Mouse (Mus musculus): ENCODE measurements at regions not wholly inside any gene's neighbourhood (a gene's known extent, or its start where the extent isn't known, plus 50 kb on each side); places are given as distances from the start of the nearest gene placed in this dataset.

GRCm38 (mm10) chr2:30693206-30694035 lies 98.6 kb downstream of the Cstad start:
- peak overlapping the region; percentile 51 for H3K9ac ChIP-seq (replicated peaks)
- ATAC-seq (ENCODE audit: low FRiP score): peak; percentile 88
- no peaks in the 10 kb centered on the region for H3K9me3 ChIP-seq (replicated peaks)
- H3K36me3 ChIP-seq: no peaks in the 10 kb centered on the region
- peaks cover 54% of the 10 kb centered on the region for H3K4me1 ChIP-seq
- WGBS: under 1% methylated on average over 37 of the region's 41 CpGs
- peak overlapping the region; percentile 61 for H3K4me2 ChIP-seq
- no peaks in the 10 kb centered on the region for H3K27me3 ChIP-seq (replicated peaks)
- peak overlapping the region; percentile 33 for H3K4me3 ChIP-seq (replicated peaks)
- H3K27ac ChIP-seq (replicated peaks): peak overlapping the region; percentile 99

DNA sequence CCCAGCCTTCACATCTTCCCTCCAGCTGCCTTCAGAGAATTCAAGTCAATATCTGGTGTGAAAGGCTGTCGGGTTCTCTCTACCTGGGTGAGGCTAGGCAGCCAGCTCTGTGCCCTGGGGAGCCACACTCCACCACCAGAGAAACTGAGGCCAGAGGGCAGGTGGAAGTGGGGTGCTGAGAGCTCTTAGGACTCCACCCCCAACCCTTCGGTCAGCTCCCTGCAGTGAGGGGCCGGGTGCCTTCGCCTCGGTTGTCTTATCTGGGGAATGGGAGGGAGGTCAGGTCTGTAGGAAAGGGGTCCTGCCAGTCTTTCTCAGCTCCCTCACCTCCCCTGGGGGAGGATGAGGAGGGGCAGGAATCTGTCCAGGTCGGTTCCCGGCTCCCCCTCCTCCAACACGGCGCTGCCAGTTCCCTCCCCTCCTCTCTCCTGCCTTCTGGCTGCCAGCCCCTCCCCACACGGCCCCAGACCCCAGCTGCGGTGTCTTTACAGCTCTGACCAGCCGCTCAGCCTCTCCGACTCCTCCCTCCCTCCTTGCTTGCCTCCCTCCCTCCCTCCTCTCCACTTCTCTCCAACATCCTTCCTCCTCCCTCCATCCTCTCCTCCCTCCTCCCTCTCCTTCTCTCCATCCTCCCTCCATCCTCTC lies 97.8 kb downstream of the Cstad start:
- 3% methylated on average over 13 of the region's 13 CpGs for WGBS
- H3K4me1 ChIP-seq: peaks cover 55% of the 10 kb centered on the region
- H3K27me3 ChIP-seq (replicated peaks): no peaks in the 10 kb centered on the region
- H3K36me3 ChIP-seq: no peaks in the 10 kb centered on the region
- no peaks in the 10 kb centered on the region for H3K9me3 ChIP-seq (replicated peaks)
- peak overlapping the region; percentile 20; the same call in 1 of the 2 replicates for H3K9ac ChIP-seq (replicated peaks)
- H3K4me3 ChIP-seq (replicated peaks): no peak overlapping the region; the same call in 1 of the 2 replicates
- H3K4me2 ChIP-seq: peak overlapping the region; percentile 61
- peak overlapping the region; percentile 99 for H3K27ac ChIP-seq (replicated peaks)
- peak; percentile 86 for ATAC-seq (ENCODE audit: low FRiP score)

DNA sequence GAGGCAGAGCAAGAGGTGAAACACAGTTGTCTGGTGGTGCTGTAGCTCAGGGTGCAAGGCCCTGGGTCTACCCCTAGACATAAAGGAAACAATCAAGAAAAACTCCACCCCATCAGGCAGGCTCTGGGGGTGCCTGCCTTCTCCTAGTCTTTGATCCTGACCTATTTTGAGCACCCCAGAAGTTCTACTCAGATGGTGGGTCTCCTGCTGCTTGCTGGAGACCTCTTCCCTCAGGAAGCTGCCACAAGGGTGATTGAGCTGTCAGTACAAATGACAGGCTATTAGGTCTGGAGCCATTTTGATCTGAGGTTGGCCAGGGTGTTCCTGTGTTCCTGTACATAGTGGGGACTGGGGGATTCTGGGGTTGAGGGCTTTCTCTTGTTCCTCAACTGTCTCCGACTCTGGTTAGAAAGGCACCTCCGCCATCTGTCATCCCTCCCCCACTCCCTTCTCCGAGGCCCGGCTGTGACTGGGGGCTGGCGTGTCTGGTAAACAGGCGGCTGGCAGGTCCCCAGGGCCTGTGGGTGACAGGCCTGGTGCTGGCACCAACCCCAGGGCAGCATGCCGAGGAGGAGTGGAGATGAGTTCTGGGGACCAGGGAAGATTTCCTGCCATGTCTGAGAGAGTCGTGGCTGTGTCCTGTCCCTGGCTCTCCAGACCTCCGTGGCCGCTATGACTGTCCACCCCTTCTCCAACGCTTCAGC lies 97.2 kb downstream of the Cstad start:
- peak; percentile 34; the same call in 1 of the 2 replicates for ATAC-seq (ENCODE audit: low FRiP score)
- Histone ChIP-seq H3K4me3 (replicated peaks) (no peak overlapping the region), H3K9me3 (replicated peaks) (no peaks in the 10 kb centered on the region), H3K27me3 (replicated peaks) (no peaks in the 10 kb centered on the region), H3K4me2 (peak overlapping the region; percentile 61), H3K4me1 (peaks cover 58% of the 10 kb centered on the region), H3K9ac (replicated peaks) (peak overlapping the region; percentile 20; the same call in 1 of the 2 replicates), H3K36me3 (no peaks in the 10 kb centered on the region), H3K27ac (replicated peaks) (peak overlapping the region; percentile 99)
- 8% methylated on average over 11 of the region's 11 CpGs for WGBS

DNA sequence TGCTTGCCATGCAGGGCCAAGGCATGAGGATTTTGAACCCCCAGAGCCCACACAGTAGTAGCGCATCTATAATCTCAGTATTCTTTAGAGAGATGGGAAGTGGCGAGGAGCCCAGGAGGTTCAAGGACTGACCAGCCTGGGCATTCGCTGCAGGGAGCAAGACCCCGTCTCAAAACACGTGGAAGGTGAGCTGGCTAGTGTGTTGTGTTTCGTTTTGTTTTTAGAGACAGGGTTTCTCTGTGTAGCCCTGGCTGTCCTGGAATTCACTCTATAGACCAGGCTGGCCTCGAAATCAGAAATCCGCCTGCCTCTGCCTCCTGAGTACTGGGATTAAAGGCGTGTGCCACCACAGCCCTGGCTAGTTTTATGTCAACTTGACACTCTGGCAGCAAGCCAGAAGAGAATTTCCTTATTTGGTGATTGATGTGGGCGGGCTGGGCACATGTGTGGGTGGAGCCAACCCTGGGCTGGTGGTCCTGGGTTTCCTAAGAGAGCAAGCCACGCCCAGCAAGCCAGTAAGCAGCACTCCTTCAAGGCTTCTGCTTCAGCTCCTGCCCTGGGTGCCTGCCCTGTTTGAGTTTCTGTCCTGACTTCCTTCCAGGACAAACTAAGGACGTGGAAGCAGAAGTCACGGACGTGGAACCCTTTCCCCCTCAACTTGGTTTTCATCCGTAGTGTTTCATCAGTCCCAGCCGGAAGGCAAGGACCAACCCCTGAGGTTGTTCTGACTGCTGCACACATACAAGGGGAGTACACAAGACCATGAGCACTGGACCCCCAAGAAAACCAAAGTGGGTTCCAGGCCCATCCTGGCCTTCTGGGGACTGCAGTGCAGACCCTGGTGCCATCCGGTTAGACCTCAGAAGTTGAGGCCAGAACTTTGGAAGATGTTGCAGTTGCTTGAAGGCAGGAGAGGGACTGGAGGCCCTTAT lies 96.4 kb downstream of the Cstad start:
- Histone ChIP-seq H3K9ac (replicated peaks) (no peak overlapping the region), H3K27ac (replicated peaks) (peak overlapping the region; percentile 99), H3K9me3 (replicated peaks) (no peaks in the 10 kb centered on the region), H3K36me3 (no peaks in the 10 kb centered on the region), H3K4me3 (replicated peaks) (no peak overlapping the region), H3K4me2 (no peak overlapping the region), H3K4me1 (peaks cover 64% of the 10 kb centered on the region), H3K27me3 (replicated peaks) (no peaks in the 10 kb centered on the region)
- WGBS: 88% methylated on average over 17 of the region's 17 CpGs
- no peak for ATAC-seq (ENCODE audit: low FRiP score)

GRCm38 (mm10) chr2:30690307-30690706 lies 95.5 kb downstream of the Cstad start:
- H3K9me3 ChIP-seq (replicated peaks): no peaks in the 10 kb centered on the region
- no peak overlapping the region for H3K4me3 ChIP-seq (replicated peaks)
- WGBS: 79% methylated on average over 11 of the region's 11 CpGs
- H3K4me1 ChIP-seq: peaks cover 65% of the 10 kb centered on the region
- no peak for ATAC-seq (ENCODE audit: low FRiP score)
- H3K36me3 ChIP-seq: no peaks in the 10 kb centered on the region
- no peak overlapping the region for H3K9ac ChIP-seq (replicated peaks)
- H3K4me2 ChIP-seq: no peak overlapping the region
- H3K27ac ChIP-seq (replicated peaks): peak overlapping the region; percentile 99
- H3K27me3 ChIP-seq (replicated peaks): no peaks in the 10 kb centered on the region

DNA sequence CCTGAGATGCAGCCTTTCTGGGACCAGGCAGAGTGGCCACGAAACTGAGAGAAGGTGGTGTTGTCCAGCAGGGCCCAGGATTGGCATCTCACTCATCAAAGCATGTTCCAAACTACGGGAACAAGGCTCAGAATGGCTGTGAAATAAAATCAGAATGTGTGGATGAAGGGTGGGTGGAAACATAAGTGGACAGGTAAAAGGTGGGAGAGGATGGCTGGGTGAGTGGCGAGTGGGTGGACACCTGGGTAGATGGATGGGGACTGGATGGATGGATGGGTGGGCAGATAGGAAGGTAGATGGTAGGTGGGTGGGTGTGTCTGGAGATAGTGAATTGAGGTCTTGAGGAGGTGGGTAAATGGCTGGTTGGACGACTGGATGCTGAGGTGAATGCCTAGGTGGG lies 93.6 kb downstream of the Cstad start:
- H3K4me1 ChIP-seq: peaks cover 53% of the 10 kb centered on the region
- no peak overlapping the region for H3K27ac ChIP-seq (replicated peaks)
- no peak overlapping the region for H3K9ac ChIP-seq (replicated peaks)
- no peaks in the 10 kb centered on the region for H3K9me3 ChIP-seq (replicated peaks)
- no peaks in the 10 kb centered on the region for H3K36me3 ChIP-seq
- 81% methylated on average over 4 of the region's 4 CpGs for WGBS
- no peak overlapping the region for H3K4me3 ChIP-seq (replicated peaks)
- no peaks in the 10 kb centered on the region for H3K27me3 ChIP-seq (replicated peaks)
- no peak for ATAC-seq (ENCODE audit: low FRiP score)
- no peak overlapping the region for H3K4me2 ChIP-seq

GRCm38 (mm10) chr2:30687121-30687551 lies 92.3 kb downstream of the Cstad start:
- H3K9me3 ChIP-seq (replicated peaks): no peaks in the 10 kb centered on the region
- peak overlapping the region; percentile 79 for H3K27ac ChIP-seq (replicated peaks)
- no peaks in the 10 kb centered on the region for H3K27me3 ChIP-seq (replicated peaks)
- H3K36me3 ChIP-seq: no peaks in the 10 kb centered on the region
- H3K9ac ChIP-seq (replicated peaks): peak overlapping the region; percentile 41
- peaks cover 45% of the 10 kb centered on the region for H3K4me1 ChIP-seq
- H3K4me3 ChIP-seq (replicated peaks): no peak overlapping the region; the same call in 1 of the 2 replicates
- WGBS: 5% methylated on average over 23 of the region's 23 CpGs
- peak overlapping the region; percentile 40 for H3K4me2 ChIP-seq
- no peak for ATAC-seq (ENCODE audit: low FRiP score)

- ATAC-seq (ENCODE audit: low FRiP score): no peak
- Histone ChIP-seq H3K4me2 (no peak overlapping the region), H3K4me1 (peaks cover 37% of the 10 kb centered on the region), H3K4me3 (replicated peaks) (no peak overlapping the region), H3K9me3 (replicated peaks) (no peaks in the 10 kb centered on the region), H3K27ac (replicated peaks) (0 out of 2 replicates have a peak overlapping the region, but pooled peaks have one; percentile 79), H3K27me3 (replicated peaks) (no peaks in the 10 kb centered on the region), H3K36me3 (no peaks in the 10 kb centered on the region), H3K9ac (replicated peaks) (0 out of 2 replicates have a peak overlapping the region, but pooled peaks have one; percentile 14)
- WGBS: 70% methylated on average over 6 of the region's 6 CpGs
Observed at GRCm38 (mm10) chr2:30686359-30686758, 91.5 kb downstream of the Cstad start.

DNA sequence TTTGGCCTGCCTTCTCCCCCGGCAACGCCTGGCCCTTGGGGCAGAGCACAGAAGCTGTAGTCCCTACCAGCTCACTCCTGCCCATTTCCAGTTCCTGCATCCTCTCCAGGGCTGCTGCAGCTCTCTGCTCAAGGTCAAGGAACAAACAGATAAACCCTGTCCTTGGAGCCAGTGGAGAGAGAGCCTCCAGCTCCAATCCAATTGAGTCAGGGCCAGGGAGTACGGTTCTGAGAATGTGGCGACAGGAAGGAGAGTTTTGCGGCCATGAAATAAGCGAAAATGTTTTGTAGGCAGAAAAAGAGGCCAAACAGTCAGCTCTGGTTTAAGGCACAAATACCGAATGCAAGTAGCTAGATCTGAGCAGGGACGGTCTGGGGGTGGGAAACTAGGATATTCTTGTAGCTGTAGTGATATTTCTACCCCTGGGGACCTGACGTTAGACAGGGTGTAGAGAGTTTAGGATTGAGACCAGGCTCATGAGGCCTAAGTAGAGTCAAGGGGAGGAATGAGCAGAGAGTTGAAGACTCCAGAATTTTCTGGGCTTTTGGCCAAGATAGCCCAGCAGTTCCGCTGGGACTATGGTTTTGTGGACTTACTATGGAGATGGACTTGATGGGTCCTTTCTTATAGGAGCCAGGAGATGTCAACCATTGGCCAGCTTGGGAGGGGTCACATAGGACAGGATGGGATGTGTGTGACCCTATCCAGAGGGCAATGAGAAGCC lies 90.5 kb downstream of the Cstad start:
- Histone ChIP-seq H3K4me2 (no peak overlapping the region), H3K9me3 (replicated peaks) (0 out of 2 replicates have a peak, but pooled peaks cover under 1% of the 10 kb centered on the region), H3K27ac (replicated peaks) (peak overlapping the region; percentile 79), H3K27me3 (replicated peaks) (no peaks in the 10 kb centered on the region), H3K36me3 (no peaks in the 10 kb centered on the region), H3K4me1 (peaks cover 34% of the 10 kb centered on the region), H3K4me3 (replicated peaks) (no peak overlapping the region), H3K9ac (replicated peaks) (no peak overlapping the region)
- WGBS: 74% methylated on average over 10 of the region's 10 CpGs
- no peak for ATAC-seq (ENCODE audit: low FRiP score)

GRCm38 (mm10) chr2:30684461-30684860 lies 89.6 kb downstream of the Cstad start:
- peaks cover 30% of the 10 kb centered on the region for H3K4me1 ChIP-seq
- 93% methylated on average over 6 of the region's 6 CpGs for WGBS

More at GRCm38 (mm10) chr2:30684461-30684860, 89.6 kb downstream of the Cstad start:
- Histone ChIP-seq H3K27ac (replicated peaks) (no peak overlapping the region), H3K9me3 (replicated peaks) (0 out of 2 replicates have a peak, but pooled peaks cover 5% of the 10 kb centered on the region), H3K27me3 (replicated peaks) (no peaks in the 10 kb centered on the region), H3K4me2 (no peak overlapping the region), H3K4me3 (replicated peaks) (no peak overlapping the region), H3K36me3 (no peaks in the 10 kb centered on the region), H3K9ac (replicated peaks) (no peak overlapping the region)
- no peak for ATAC-seq (ENCODE audit: low FRiP score)
